Mouse (Mus musculus): ENCODE measurements at regions not wholly inside any gene's neighbourhood (a gene's known extent, or its start where the extent isn't known, plus 50 kb on each side); places are given as distances from the start of the nearest gene placed in this dataset.

GRCm38 (mm10) chr2:147748006-147748405, 298.8 kb downstream of the Foxa2 start:
- no peak overlapping the region for H3K9ac ChIP-seq (ENCODE audit: low read length)
- no peak for ATAC-seq (replicated peaks; ENCODE audit: extremely low read depth, insufficient read depth, low FRiP score)

GRCm38 (mm10) chr2:147743908-147744307, 302.9 kb downstream of the Foxa2 start:
- ATAC-seq (replicated peaks; ENCODE audit: extremely low read depth, insufficient read depth, low FRiP score): no peak
- Histone ChIP-seq H3K27ac (ENCODE audit: low read length) (no peak overlapping the region), H3K27me3 (ENCODE audit: control insufficient read depth, insufficient read depth, low read length) (no peaks in the 10 kb centered on the region), H3K4me2 (ENCODE audit: low read depth, low read length) (no peak overlapping the region), H3K36me3 (ENCODE audit: control insufficient read depth, insufficient read depth) (no peaks in the 10 kb centered on the region), H3K9ac (ENCODE audit: low read length) (no peak overlapping the region), H3K4me1 (ENCODE audit: control insufficient read depth, insufficient read depth, low read length) (no peaks in the 10 kb centered on the region), H3K9me3 (replicated peaks; ENCODE audit: control insufficient read depth, low read length) (no peaks in the 10 kb centered on the region), H3K4me3 (ENCODE audit: low read length) (no peak overlapping the region)
- 77% methylated on average over 2 of the region's 2 CpGs for WGBS

More at GRCm38 (mm10) chr2:147748006-147748405, 298.8 kb downstream of the Foxa2 start:
- WGBS: 53% methylated on average over 4 of the region's 4 CpGs
- no peaks in the 10 kb centered on the region for H3K9me3 ChIP-seq (replicated peaks; ENCODE audit: control insufficient read depth, low read length)
- H3K36me3 ChIP-seq (ENCODE audit: control insufficient read depth, insufficient read depth): no peaks in the 10 kb centered on the region
- H3K4me1 ChIP-seq (ENCODE audit: control insufficient read depth, insufficient read depth, low read length): no peaks in the 10 kb centered on the region
- no peak overlapping the region for H3K4me2 ChIP-seq (ENCODE audit: low read depth, low read length)
- H3K27me3 ChIP-seq (ENCODE audit: control insufficient read depth, insufficient read depth, low read length): no peaks in the 10 kb centered on the region
- H3K27ac ChIP-seq (ENCODE audit: low read length): no peak overlapping the region
- H3K4me3 ChIP-seq (ENCODE audit: low read length): no peak overlapping the region

- Histone ChIP-seq H3K27ac (ENCODE audit: low read length) (no peak overlapping the region), H3K4me1 (ENCODE audit: control insufficient read depth, insufficient read depth, low read length) (no peaks in the 10 kb centered on the region), H3K9ac (ENCODE audit: low read length) (no peak overlapping the region), H3K9me3 (replicated peaks; ENCODE audit: control insufficient read depth, low read length) (no peaks in the 10 kb centered on the region), H3K27me3 (ENCODE audit: control insufficient read depth, insufficient read depth, low read length) (no peaks in the 10 kb centered on the region), H3K36me3 (ENCODE audit: control insufficient read depth, insufficient read depth) (no peaks in the 10 kb centered on the region), H3K4me2 (ENCODE audit: low read depth, low read length) (no peak overlapping the region), H3K4me3 (ENCODE audit: low read length) (no peak overlapping the region)
- WGBS: 34% methylated on average over 10 of the region's 10 CpGs
- no peak for ATAC-seq (replicated peaks; ENCODE audit: extremely low read depth, insufficient read depth, low FRiP score)
Observed at GRCm38 (mm10) chr2:147738307-147738872, 308.4 kb downstream of the Foxa2 start.

- no peak overlapping the region for H3K27ac ChIP-seq (ENCODE audit: low read length)
- 67% methylated on average over 4 of the region's 4 CpGs for WGBS
- no peaks in the 10 kb centered on the region for H3K9me3 ChIP-seq (replicated peaks; ENCODE audit: control insufficient read depth, low read length)
- no peak overlapping the region for H3K9ac ChIP-seq (ENCODE audit: low read length)
- no peaks in the 10 kb centered on the region for H3K27me3 ChIP-seq (ENCODE audit: control insufficient read depth, insufficient read depth, low read length)
- H3K36me3 ChIP-seq (ENCODE audit: control insufficient read depth, insufficient read depth): no peaks in the 10 kb centered on the region
- ATAC-seq (replicated peaks; ENCODE audit: extremely low read depth, insufficient read depth, low FRiP score): no peak
- no peaks in the 10 kb centered on the region for H3K4me1 ChIP-seq (ENCODE audit: control insufficient read depth, insufficient read depth, low read length)
- no peak overlapping the region for H3K4me2 ChIP-seq (ENCODE audit: low read depth, low read length)
- H3K4me3 ChIP-seq (ENCODE audit: low read length): no peak overlapping the region
Observed at GRCm38 (mm10) chr2:147727396-147727795, 319.4 kb downstream of the Foxa2 start.

- Histone ChIP-seq H3K9me3 (replicated peaks; ENCODE audit: control insufficient read depth, low read length) (no peaks in the 10 kb centered on the region), H3K4me3 (ENCODE audit: low read length) (no peak overlapping the region), H3K9ac (ENCODE audit: low read length) (no peak overlapping the region), H3K4me1 (ENCODE audit: control insufficient read depth, insufficient read depth, low read length) (no peaks in the 10 kb centered on the region), H3K27ac (ENCODE audit: low read length) (no peak overlapping the region), H3K36me3 (ENCODE audit: control insufficient read depth, insufficient read depth) (no peaks in the 10 kb centered on the region), H3K27me3 (ENCODE audit: control insufficient read depth, insufficient read depth, low read length) (no peaks in the 10 kb centered on the region), H3K4me2 (ENCODE audit: low read depth, low read length) (no peak overlapping the region)
- ATAC-seq (replicated peaks; ENCODE audit: extremely low read depth, insufficient read depth, low FRiP score): no peak
- WGBS: 75% methylated on average over 3 of the region's 3 CpGs
Observed at GRCm38 (mm10) chr2:147718936-147719335, 327.8 kb downstream of the Foxa2 start.

- Histone ChIP-seq H3K36me3 (ENCODE audit: control insufficient read depth, insufficient read depth) (no peaks in the 10 kb centered on the region), H3K4me3 (ENCODE audit: low read length) (no peak overlapping the region), H3K4me1 (ENCODE audit: control insufficient read depth, insufficient read depth, low read length) (no peaks in the 10 kb centered on the region), H3K27me3 (ENCODE audit: control insufficient read depth, insufficient read depth, low read length) (no peaks in the 10 kb centered on the region), H3K27ac (ENCODE audit: low read length) (no peak overlapping the region), H3K4me2 (ENCODE audit: low read depth, low read length) (no peak overlapping the region), H3K9ac (ENCODE audit: low read length) (no peak overlapping the region), H3K9me3 (replicated peaks; ENCODE audit: control insufficient read depth, low read length) (no peaks in the 10 kb centered on the region)
- no peak for ATAC-seq (replicated peaks; ENCODE audit: extremely low read depth, insufficient read depth, low FRiP score)
- WGBS: 88% methylated on average over 12 of the region's 12 CpGs
Observed at GRCm38 (mm10) chr2:147717484-147717947, 329.3 kb downstream of the Foxa2 start.

GRCm38 (mm10) chr2:147715791-147716190, 331.0 kb downstream of the Foxa2 start:
- ATAC-seq (replicated peaks; ENCODE audit: extremely low read depth, insufficient read depth, low FRiP score): no peak
- WGBS: 86% methylated on average over 5 of the region's 5 CpGs
- H3K4me3 ChIP-seq (ENCODE audit: low read length): no peak overlapping the region
- H3K27me3 ChIP-seq (ENCODE audit: control insufficient read depth, insufficient read depth, low read length): no peaks in the 10 kb centered on the region
- peaks cover 4% of the 10 kb centered on the region; the same call in 1 of the 2 replicates for H3K4me1 ChIP-seq (ENCODE audit: control insufficient read depth, insufficient read depth, low read length)
- no peak overlapping the region for H3K4me2 ChIP-seq (ENCODE audit: low read depth, low read length)
- no peak overlapping the region for H3K27ac ChIP-seq (ENCODE audit: low read length)
- no peaks in the 10 kb centered on the region for H3K9me3 ChIP-seq (replicated peaks; ENCODE audit: control insufficient read depth, low read length)
- no peak overlapping the region for H3K9ac ChIP-seq (ENCODE audit: low read length)
- H3K36me3 ChIP-seq (ENCODE audit: control insufficient read depth, insufficient read depth): no peaks in the 10 kb centered on the region

- H3K4me3 ChIP-seq (ENCODE audit: low read length): no peak overlapping the region
- no peaks in the 10 kb centered on the region for H3K36me3 ChIP-seq (ENCODE audit: control insufficient read depth, insufficient read depth)
- H3K4me2 ChIP-seq (ENCODE audit: low read depth, low read length): peak overlapping the region; percentile 33; the same call in 1 of the 2 replicates
- peak; percentile 96 for ATAC-seq (replicated peaks; ENCODE audit: extremely low read depth, insufficient read depth, low FRiP score)
- H3K27ac ChIP-seq (ENCODE audit: low read length): peak overlapping the region; percentile 81
- no peaks in the 10 kb centered on the region for H3K27me3 ChIP-seq (ENCODE audit: control insufficient read depth, insufficient read depth, low read length)
- H3K9me3 ChIP-seq (replicated peaks; ENCODE audit: control insufficient read depth, low read length): no peaks in the 10 kb centered on the region
- 21% methylated on average over 8 of the region's 8 CpGs for WGBS
- peaks cover 7% of the 10 kb centered on the region for H3K4me1 ChIP-seq (ENCODE audit: control insufficient read depth, insufficient read depth, low read length)
- no peak overlapping the region for H3K9ac ChIP-seq (ENCODE audit: low read length)
Observed at GRCm38 (mm10) chr2:147710593-147711265, 336.0 kb downstream of the Foxa2 start.

- H3K27ac ChIP-seq (ENCODE audit: low read length): no peak overlapping the region
- no peak overlapping the region for H3K4me3 ChIP-seq (ENCODE audit: low read length)
- H3K4me1 ChIP-seq (ENCODE audit: control insufficient read depth, insufficient read depth, low read length): peaks cover 7% of the 10 kb centered on the region
- H3K4me2 ChIP-seq (ENCODE audit: low read depth, low read length): no peak overlapping the region
- H3K9ac ChIP-seq (ENCODE audit: low read length): no peak overlapping the region
- H3K27me3 ChIP-seq (ENCODE audit: control insufficient read depth, insufficient read depth, low read length): no peaks in the 10 kb centered on the region
- H3K36me3 ChIP-seq (ENCODE audit: control insufficient read depth, insufficient read depth): no peaks in the 10 kb centered on the region
- no peak for ATAC-seq (replicated peaks; ENCODE audit: extremely low read depth, insufficient read depth, low FRiP score)
- no peaks in the 10 kb centered on the region for H3K9me3 ChIP-seq (replicated peaks; ENCODE audit: control insufficient read depth, low read length)
Observed at GRCm38 (mm10) chr2:147709799-147710198, 337.0 kb downstream of the Foxa2 start.

All from heart, embryonic 16.5 days (tissue).